Mouse (Mus musculus): Measurements from ENCODE around the gene Lman2l. TPM values are rescaled to one million over a fixed set of nuclear protein-coding genes. Genes with fewer than 3 reads are reported as not detected.

Gene Lman2l
- total and polyA plus RNA-seq, 2 experiments from 2014 or later, result 25.9 to 40.0 TPM

DNA sequence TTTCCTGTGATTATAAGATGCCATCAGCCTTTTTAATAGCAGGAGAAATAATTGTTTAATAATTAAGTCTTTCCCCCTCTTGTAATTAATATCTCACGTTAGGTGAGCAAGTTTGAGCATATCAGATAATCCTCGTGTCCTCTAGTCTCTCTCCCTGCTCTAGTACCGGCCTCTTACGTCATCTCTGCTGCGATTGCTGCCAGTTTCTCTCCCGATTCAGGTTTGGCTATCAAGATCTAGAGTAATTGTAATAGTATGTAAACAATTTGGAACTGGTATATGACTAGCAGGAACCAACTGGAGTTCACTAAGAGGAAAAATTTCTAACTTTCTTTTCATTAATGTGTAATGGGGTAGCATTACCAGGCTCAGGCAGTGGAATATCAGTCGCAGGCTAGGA, 40.0 kb upstream of the Lman2l start:
- Histone ChIP-seq H3K27me3 (ENCODE audit: insufficient read depth, low read length) (no peaks in the 10 kb centered on the region), H3K4me3 (ENCODE audit: low read depth, low read length) (no peak overlapping the region), H3K36me3 (ENCODE audit: insufficient read depth, low read length) (no peaks in the 10 kb centered on the region), H3K9me3 (ENCODE audit: low read length) (no peaks in the 10 kb centered on the region), H3K27ac (ENCODE audit: low read depth, low read length) (no peak overlapping the region), H3K4me2 (ENCODE audit: low read depth, low read length, poor library complexity, severe bottlenecking) (no peak overlapping the region), H3K4me1 (ENCODE audit: insufficient read depth, low read length) (no peaks in the 10 kb centered on the region), H3K9ac (replicated peaks; ENCODE audit: low read length, poor library complexity, severe bottlenecking) (no peak overlapping the region)
- 82% methylated on average over 7 of the region's 7 CpGs for WGBS
- TF ChIP-seq CTCF (IDR thresholded peaks at IDR 0.05), result no peak
- ATAC-seq (ENCODE audit: low FRiP score) (no peak), DNase-seq (ENCODE audit: low spot score) (no peak)

DNA sequence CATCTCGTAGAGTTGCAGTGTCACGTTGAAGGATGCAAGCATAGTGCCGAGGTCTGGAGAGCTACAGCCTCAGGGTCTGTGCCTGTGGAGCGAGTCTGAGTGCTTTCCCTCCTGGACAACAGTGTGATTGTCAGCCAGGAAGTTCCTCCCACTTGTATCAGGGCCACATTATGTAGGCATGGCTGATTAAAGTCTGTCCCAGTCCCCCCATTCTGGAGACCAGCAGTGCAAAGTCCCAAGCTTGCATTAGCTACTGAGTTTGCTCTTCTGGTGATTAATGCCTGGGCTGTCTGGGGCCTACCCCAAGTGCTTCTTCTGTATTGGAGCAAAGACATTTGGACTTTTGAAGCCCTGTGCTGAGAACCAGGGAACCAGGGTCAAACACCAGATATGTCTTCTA, 38.8 kb upstream of the Lman2l start:
- DNase-seq (ENCODE audit: low spot score), result no peak
- no peaks in the 10 kb centered on the region for H3K27me3 ChIP-seq (ENCODE audit: insufficient read depth, low read length)
- H3K9me3 ChIP-seq (ENCODE audit: low read length), result no peaks in the 10 kb centered on the region
- no peak overlapping the region for H3K9ac ChIP-seq (replicated peaks; ENCODE audit: low read length, poor library complexity, severe bottlenecking)
- no peaks in the 10 kb centered on the region for H3K4me1 ChIP-seq (ENCODE audit: insufficient read depth, low read length)
- no peak overlapping the region for H3K27ac ChIP-seq (ENCODE audit: low read depth, low read length)
- no peaks in the 10 kb centered on the region for H3K36me3 ChIP-seq (ENCODE audit: insufficient read depth, low read length)
- H3K4me3 ChIP-seq (ENCODE audit: low read depth, low read length), result no peak overlapping the region
- TF ChIP-seq CTCF (IDR thresholded peaks at IDR 0.05), result no peak
- no peak overlapping the region for H3K4me2 ChIP-seq (ENCODE audit: low read depth, low read length, poor library complexity, severe bottlenecking)
- no peak for ATAC-seq (ENCODE audit: low FRiP score)
- WGBS, result 74% methylated on average over 4 of the region's 4 CpGs

DNA sequence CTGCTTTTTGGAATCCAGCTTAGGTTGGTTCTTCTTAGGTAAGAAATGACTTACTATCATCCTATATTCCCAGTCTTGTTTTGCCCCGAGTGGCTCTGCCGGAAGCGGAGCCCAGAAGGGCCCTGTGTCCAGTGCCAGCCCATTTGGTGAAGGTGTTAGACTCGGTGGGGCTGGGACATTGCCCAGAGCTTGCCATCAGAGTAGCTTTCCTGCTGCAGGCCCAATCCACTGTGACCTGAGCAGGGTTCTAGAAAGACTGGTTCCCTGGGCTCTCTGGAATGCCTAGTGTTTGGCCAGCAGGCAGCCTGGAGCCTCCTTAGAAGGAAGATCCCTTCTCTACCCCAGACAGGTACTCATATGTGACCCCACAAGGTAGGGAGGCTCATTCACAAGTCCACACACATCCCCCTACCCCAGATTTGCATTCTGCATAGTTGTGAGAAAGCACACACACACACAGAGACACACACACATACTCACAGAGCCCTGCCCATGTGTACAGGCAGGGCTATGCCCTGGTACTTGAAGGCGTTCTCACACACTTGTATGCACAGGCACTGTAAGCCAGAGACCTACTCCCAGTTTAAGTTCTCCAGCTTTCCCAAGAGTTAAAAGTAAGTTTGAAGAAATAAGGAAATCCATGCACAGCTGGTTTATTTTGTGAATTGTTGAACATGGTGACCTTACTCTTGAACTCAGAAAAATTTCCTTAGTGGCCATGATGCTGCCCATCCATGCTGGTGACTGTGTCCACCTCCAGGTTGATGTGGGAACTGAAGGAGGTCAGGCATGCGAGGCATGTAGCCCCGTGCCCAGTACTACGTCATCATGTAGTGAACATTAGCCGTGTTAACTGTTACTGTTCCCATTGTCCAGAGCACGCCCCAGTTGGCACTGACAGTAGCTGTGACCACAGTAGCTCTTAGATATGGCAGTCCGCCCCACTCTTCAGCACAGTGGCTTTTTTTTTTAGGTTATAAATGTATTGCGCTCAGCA, 35.1 kb upstream of the Lman2l start:
- Histone ChIP-seq H3K9ac (replicated peaks; ENCODE audit: low read length, poor library complexity, severe bottlenecking) (no peak overlapping the region), H3K4me1 (ENCODE audit: insufficient read depth, low read length) (peaks cover 4% of the 10 kb centered on the region), H3K9me3 (ENCODE audit: low read length) (no peaks in the 10 kb centered on the region), H3K27me3 (ENCODE audit: insufficient read depth, low read length) (no peaks in the 10 kb centered on the region), H3K4me3 (ENCODE audit: low read depth, low read length) (no peak overlapping the region), H3K27ac (ENCODE audit: low read depth, low read length) (no peak overlapping the region), H3K36me3 (ENCODE audit: insufficient read depth, low read length) (no peaks in the 10 kb centered on the region), H3K4me2 (ENCODE audit: low read depth, low read length, poor library complexity, severe bottlenecking) (no peak overlapping the region)
- ATAC-seq (ENCODE audit: low FRiP score) (no peak), DNase-seq (ENCODE audit: low spot score) (no peak)
- 90% methylated on average over 12 of the region's 12 CpGs for WGBS
- no peak for TF ChIP-seq CTCF (IDR thresholded peaks at IDR 0.05)

DNA sequence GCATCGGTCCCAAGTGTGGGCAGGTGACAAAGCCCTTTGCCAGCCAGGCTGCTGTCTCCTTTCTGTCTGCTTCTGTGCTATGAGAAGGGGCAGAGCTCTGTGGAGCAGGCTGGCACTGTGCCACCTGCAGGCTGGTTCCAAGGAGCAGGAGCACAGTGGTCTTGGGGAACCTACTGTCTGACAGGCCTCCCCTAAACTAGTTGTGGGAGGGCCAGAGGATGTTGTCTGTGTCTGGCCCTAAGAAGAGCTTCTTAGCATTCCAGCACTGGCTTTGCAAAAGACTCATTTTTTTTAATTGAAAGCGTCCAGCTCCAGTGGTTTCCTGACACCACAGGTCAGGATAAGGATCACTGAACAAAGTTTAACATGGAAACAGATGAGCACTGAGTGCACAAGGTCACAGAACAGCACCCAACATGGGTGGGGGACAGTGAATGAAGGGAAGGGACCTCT, 33.3 kb upstream of the Lman2l start:
- Histone ChIP-seq H3K9me3 (ENCODE audit: low read length) (no peaks in the 10 kb centered on the region), H3K4me2 (ENCODE audit: low read depth, low read length, poor library complexity, severe bottlenecking) (no peak overlapping the region), H3K9ac (replicated peaks; ENCODE audit: low read length, poor library complexity, severe bottlenecking) (no peak overlapping the region), H3K36me3 (ENCODE audit: insufficient read depth, low read length) (no peaks in the 10 kb centered on the region), H3K27ac (ENCODE audit: low read depth, low read length) (no peak overlapping the region), H3K27me3 (ENCODE audit: insufficient read depth, low read length) (no peaks in the 10 kb centered on the region), H3K4me3 (ENCODE audit: low read depth, low read length) (no peak overlapping the region), H3K4me1 (ENCODE audit: insufficient read depth, low read length) (peaks cover 23% of the 10 kb centered on the region)
- WGBS, result 41% methylated on average over 2 of the region's 2 CpGs
- peak; percentile 52 for DNase-seq (ENCODE audit: low spot score)
- no peak for TF ChIP-seq CTCF (IDR thresholded peaks at IDR 0.05)
- no peak for ATAC-seq (ENCODE audit: low FRiP score)

DNA sequence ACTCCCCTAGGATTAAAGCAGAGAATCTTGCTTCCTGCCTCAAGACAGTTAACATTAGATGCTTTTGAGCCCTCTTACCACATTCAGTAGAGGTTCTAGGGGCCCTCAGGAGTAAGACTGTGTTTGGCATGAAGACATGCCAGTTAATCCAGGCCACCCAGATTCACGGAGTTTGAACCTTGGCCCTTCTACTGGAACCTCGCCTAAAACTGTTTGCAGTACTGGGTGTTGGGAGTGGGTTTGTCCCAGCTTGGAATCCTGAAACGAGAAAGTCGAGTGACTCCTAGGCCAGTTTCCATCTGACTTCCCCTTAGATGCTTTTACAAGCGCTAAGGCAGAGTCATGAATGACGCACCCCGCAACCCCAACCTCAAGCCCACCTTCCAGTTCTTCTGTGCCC, 31.4 kb upstream of the Lman2l start:
- DNase-seq (ENCODE audit: low spot score) (no peak), ATAC-seq (ENCODE audit: low FRiP score) (no peak)
- no peak for TF ChIP-seq CTCF (IDR thresholded peaks at IDR 0.05)
- Histone ChIP-seq H3K4me3 (ENCODE audit: low read depth, low read length) (no peak overlapping the region), H3K36me3 (ENCODE audit: insufficient read depth, low read length) (no peaks in the 10 kb centered on the region), H3K4me2 (ENCODE audit: low read depth, low read length, poor library complexity, severe bottlenecking) (peak overlapping the region; percentile 65; the same call in 1 of the 2 replicates), H3K9ac (replicated peaks; ENCODE audit: low read length, poor library complexity, severe bottlenecking) (no peak overlapping the region), H3K9me3 (ENCODE audit: low read length) (no peaks in the 10 kb centered on the region), H3K27ac (ENCODE audit: low read depth, low read length) (no peak overlapping the region), H3K4me1 (ENCODE audit: insufficient read depth, low read length) (peaks cover 31% of the 10 kb centered on the region), H3K27me3 (ENCODE audit: insufficient read depth, low read length) (no peaks in the 10 kb centered on the region)
- WGBS, result 84% methylated on average over 7 of the region's 7 CpGs

DNA sequence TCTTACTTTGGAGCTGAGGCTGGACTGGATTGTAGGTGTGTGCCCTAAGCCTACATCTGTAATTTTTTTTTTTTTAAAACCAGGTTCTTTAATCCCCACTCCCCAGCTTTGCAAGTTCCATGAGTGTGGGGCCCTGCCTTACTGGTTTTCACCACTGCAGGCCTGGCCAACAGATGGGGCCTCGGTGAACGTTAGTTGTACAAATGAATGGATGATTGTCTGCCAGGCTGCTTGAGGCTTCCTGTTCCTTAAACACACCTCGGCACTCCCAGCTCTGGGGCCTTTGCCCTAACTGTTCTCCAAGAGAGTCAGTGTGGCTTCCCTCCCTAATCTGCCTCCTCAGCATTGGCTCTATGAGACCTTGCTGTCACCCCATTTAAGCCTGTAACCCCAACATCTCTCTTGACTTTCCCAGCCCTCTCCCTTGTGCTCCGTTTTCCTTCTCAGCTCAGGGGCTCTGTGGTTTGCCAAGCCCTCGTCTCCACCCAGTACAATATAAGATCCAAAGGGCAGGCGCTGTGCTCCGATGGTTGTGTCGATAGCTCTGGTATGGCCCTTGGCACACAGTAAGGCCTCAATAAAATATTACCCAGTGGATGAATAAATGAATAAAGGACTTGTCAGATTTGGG, 30.5 kb upstream of the Lman2l start:
- no peak for ATAC-seq (ENCODE audit: low FRiP score)
- 44% methylated on average over 8 of the region's 8 CpGs for WGBS
- DNase-seq (ENCODE audit: low spot score), result no peak
- Histone ChIP-seq H3K4me3 (ENCODE audit: low read depth, low read length) (peak overlapping the region; percentile 9), H3K27ac (ENCODE audit: low read depth, low read length) (no peak overlapping the region), H3K36me3 (ENCODE audit: insufficient read depth, low read length) (no peaks in the 10 kb centered on the region), H3K4me1 (ENCODE audit: insufficient read depth, low read length) (peaks cover 31% of the 10 kb centered on the region), H3K27me3 (ENCODE audit: insufficient read depth, low read length) (no peaks in the 10 kb centered on the region), H3K9me3 (ENCODE audit: low read length) (no peaks in the 10 kb centered on the region), H3K9ac (replicated peaks; ENCODE audit: low read length, poor library complexity, severe bottlenecking) (peak overlapping the region; percentile 39; the same call in 1 of the 2 replicates), H3K4me2 (ENCODE audit: low read depth, low read length, poor library complexity, severe bottlenecking) (peak overlapping the region; percentile 65)
- TF ChIP-seq CTCF (IDR thresholded peaks at IDR 0.05), result no peak

All from midbrain, postnatal 0 days (tissue).